Mouse (Mus musculus) frontal cortex, postnatal 14 days (tissue): ENCODE measurements around the gene Ptgis.

Source experiments
- DNase-seq, 2 experiments: peaks; one replicate each; pipeline ENCODE4 v3.0.0; 2022; ENCODE audit warnings: low spot score in 2 of 2

The Ptgis gene

GRCm38 (mm10) chr2:167240008-167240964 is at the start of gene Ptgis:
Gene Ptgis (minus strand): TSS chr2:167240604.
- DNase-seq: no peak

- DNase-seq: peak in 1 of 2 experiments; percentile 1
Measured at GRCm38 (mm10) chr2:167281461-167281860, 41.1 kb upstream of the Ptgis start.

GRCm38 (mm10) chr2:167280986-167281310 is 40.5 kb upstream of the Ptgis start:
- DNase-seq: no peak

DNA sequence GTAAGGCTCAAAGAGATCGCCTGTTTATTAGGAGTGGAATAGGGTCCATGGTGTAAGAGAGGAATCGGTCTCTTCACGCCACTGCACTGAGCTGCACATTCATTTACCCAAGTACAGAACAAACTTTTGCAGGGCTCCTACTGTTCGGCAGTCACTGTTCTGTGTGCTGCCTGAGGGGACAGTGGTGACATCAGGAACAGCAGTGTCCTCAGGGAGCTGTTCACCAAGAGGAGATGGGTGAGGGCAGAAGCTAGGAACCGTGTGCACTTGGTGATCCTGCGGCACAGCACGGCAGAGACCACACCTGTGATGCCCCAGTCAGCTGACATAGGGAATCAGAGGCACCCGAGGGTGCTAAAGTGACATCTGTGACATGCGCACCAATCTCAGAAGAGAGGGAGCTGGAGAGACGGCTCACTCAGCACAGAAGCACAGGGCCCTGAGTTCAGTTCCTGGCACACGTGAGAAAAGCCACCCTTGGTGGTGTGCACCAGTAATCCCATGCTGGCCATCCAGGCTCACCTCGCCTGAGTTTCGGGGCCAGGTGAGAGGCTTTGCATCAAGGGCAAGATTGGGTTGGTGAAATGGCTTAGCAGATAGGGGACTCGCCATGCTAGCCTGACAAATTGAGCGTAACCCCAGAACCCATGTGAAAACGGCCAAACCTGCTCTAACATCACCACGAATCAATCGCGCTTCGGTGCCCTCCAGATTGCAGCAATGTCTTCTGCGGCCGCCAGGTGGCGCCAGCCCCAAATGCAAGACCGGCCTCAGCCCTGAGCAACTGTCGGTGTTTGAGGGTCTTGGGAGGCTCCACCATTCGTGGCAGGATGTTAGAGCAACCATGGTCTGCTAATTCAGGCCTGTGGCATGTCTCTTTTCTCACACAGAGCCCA is 39.9 kb upstream of the Ptgis start:
- DNase-seq: peak; percentile 69 to 83

GRCm38 (mm10) chr2:167278751-167279526 is 38.5 kb upstream of the Ptgis start:
- DNase-seq: peak in 1 of 2 experiments; percentile 18

DNA sequence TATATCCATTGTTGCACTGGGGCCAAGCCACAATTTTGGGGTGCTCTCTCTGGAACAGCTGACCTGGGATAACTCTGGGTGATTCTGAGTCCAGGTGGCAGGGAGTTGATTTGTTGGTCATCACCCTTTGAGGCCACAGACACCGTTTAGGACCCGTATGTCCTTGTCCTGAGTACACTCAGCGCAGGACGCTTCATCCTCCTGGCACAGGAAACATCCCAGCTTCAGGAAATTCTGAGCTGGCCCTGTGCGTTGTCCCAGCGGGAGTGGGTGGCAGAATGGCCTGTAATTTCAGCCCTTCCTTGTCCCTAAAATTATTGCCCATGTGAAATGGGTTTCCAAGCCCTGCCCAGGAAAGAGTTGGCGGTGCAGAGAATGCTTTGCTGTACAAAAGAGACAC is 37.6 kb upstream of the Ptgis start:
- peak in 1 of 2 experiments; percentile 1 for DNase-seq

DNA sequence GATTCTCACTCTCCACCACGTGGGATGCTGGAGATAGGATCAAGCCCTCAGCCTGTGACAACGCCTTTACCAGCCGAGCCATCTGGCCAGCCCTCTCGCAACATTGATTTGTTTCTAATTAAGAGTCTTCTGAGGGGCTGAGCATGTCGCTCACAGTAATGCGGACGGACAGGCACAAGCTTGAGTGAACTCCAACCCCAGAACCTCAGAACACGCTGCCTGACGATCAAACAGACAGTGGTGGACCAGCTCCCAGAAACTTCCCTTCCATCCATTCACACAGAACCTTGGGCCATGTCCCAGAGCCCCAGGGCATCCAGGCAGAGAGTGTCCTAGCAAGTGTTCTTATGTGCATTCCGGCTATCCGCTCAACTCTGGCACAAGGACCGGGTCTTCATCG is 36.6 kb upstream of the Ptgis start:
- peak in 1 of 2 experiments; percentile 3 for DNase-seq

- peak in 1 of 2 experiments; percentile 2 for DNase-seq
Measured at GRCm38 (mm10) chr2:167275856-167276255, 35.5 kb upstream of the Ptgis start.

GRCm38 (mm10) chr2:167274713-167275465 is 34.5 kb upstream of the Ptgis start:
- peak in 1 of 2 experiments; percentile 2 for DNase-seq

DNA sequence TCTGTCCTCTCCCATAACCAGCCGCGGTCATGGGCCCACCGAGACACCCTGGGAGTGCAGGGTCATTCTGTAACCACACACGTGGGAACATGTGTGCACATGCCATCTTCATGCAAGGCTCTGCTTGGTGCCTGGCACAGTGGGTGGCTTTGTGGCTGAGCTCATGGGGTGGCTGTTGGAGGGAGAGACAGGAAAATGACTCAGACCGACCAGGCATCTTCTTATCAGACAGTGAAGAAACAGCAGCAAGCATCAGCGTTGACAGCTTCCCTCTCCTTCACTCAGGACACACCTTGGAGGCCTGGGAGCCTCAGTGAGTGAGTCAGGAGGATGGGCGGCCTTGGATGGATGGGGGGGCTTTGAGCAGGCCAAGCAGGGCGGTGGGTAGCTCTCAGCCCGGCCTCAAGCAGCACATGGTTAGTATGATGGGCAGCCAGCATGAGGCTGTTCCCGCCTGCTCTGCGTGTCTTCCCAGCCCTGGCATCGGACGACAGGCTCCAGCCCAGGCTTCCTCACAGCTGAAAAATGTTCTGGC is 32.9 kb upstream of the Ptgis start:
- peak in 1 of 2 experiments; percentile 2 for DNase-seq

- DNase-seq: no peak
Measured at GRCm38 (mm10) chr2:167272706-167273105, 32.3 kb upstream of the Ptgis start.

GRCm38 (mm10) chr2:167271121-167271521 is 30.7 kb upstream of the Ptgis start:
- DNase-seq: peak; percentile 1 to 2

- peak; percentile 1 for DNase-seq
Measured at GRCm38 (mm10) chr2:167270496-167270895, 30.1 kb upstream of the Ptgis start.

- peak in 1 of 2 experiments; percentile 1 for DNase-seq
Measured at GRCm38 (mm10) chr2:167268721-167269120, 28.3 kb upstream of the Ptgis start.

DNA sequence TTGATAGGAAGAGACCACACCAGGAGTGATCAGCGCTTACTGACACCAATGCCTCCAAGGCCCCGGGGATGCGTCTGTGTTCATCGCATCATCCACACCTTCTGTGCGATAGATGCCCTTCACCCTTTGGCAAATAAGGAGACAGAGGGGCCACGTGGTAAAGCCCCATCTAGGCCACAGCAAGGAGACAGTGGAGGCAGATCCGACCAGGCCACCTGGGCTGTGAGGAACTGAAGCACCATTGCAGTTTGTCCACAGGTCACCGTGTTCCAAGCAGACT is 27.9 kb upstream of the Ptgis start:
- no peak for DNase-seq

GRCm38 (mm10) chr2:167267531-167268410 is 27.4 kb upstream of the Ptgis start:
- DNase-seq: peak in 1 of 2 experiments; percentile 5

GRCm38 (mm10) chr2:167266231-167266630 is 25.8 kb upstream of the Ptgis start:
- no peak for DNase-seq

GRCm38 (mm10) chr2:167265806-167266205 is 25.4 kb upstream of the Ptgis start:
- DNase-seq: peak in 1 of 2 experiments; percentile 1

DNA sequence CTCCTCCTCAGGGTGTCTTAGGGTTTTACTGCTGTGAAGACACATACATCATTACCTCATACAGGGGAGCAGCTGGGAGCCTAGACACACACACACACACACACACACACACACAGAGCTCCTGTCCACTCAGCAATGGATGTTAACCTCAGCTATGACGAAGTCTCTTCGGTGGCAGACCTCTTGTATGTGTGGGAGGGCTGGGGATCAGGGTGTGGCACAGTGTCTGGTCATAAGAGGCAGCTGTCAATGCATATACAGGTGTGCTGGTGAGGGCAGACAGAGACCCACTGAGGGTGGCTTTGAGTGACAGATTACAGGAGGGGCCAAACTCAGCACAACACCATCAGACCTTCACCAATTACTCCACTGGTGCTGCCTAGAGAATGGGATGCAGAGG is 24.6 kb upstream of the Ptgis start:
- no peak for DNase-seq

DNA sequence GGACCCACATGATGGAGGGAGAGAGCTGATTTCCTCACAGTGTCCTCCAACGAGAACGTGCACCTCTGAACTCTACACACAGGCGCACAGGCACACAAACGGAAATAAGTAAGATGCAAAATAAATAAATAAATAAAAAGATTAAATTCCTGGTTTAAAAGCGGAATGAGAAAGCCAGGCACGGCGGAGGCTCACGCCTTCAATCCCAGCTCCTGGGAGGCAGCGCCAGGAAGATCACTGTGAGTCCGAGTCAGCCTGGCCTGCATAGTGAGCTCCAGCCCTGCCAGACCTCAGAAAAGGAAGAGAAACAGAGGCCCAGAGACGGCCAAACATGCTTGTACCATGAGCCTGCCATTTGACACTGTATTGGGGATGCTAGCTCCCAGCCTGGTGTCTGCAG is 23.5 kb upstream of the Ptgis start:
- DNase-seq: no peak
